Mouse (Mus musculus) kidney, adult 2 months (tissue): ENCODE results near the gene Ttll11.

ENCODE experiments used
- CTCF ChIP-seq: fragments of 200-500 bp; conservative IDR thresholded peaks from 2 replicates; pipeline ENCODE4 v1.5.1; 2011; ENCODE audit warnings: low read depth, mild to moderate bottlenecking, control low read depth, low read length, moderate library complexity, mixed read lengths; ENCODE audit not compliant: insufficient read depth, insufficient read length
- POLR2A ChIP-seq: fragments of 200-500 bp; IDR thresholded peaks from one replicate; pipeline ENCODE4 v1.6.1; 2011; ENCODE audit warnings: low read depth, low read length, control low read depth

DNA sequence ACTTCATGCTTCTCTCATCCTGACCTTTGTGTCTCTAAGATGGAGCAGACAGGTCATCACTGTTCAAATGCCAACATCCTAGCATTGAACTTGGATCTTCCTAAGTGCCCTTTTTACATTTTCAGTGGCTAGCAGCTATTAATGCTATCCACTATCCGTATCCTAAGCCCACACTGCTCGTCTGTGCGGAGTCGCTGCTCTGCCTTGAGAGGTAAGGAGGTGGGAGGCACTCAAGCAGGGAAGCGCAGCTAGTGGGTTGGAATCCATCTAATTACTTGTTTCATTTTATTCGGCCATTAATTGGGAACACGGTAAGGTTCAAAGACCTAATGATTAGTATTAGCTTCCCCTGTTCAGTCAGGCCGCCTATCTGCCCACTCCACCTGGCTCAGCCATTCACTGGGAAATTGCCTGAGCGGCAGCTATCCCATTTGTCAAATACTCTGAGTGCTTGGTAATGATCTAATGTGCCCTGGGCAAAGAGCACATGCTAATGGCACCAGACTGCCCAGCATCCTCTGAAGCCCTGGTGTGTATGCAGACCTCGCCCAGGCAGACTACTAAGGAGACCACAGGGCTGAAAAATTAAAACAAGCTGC, 130.0 kb downstream of the Ttll11 start:
- TF ChIP-seq CTCF (no peak), POLR2A (no peak)
